Mouse (Mus musculus) bone marrow macrophage, adult 2 months (primary cell): Measurements from ENCODE around the gene Ston2. TPM values are rescaled to one million over a fixed set of nuclear protein-coding genes. Genes with fewer than 3 reads are reported as not detected.

Source experiments
- H3K27ac ChIP-seq: 2 replicates; pipeline ENCODE4 v1.5.1; 2012; ENCODE audit warnings: low read depth, low read length; ENCODE audit not compliant: insufficient read depth
- H3K4me1 ChIP-seq: 2 replicates; pipeline ENCODE4 v1.6.1; 2012; ENCODE audit warnings: low read length; ENCODE audit not compliant: control insufficient read depth, insufficient read depth
- H3K4me3 ChIP-seq: 2 replicates; pipeline ENCODE4 v1.5.1; 2012; ENCODE audit warnings: mild to moderate bottlenecking, low read length, moderate library complexity; ENCODE audit not compliant: insufficient read depth
- CTCF ChIP-seq: IDR thresholded peaks from 2 replicates; pipeline ENCODE4 v1.5.1; 2012; ENCODE audit warnings: low read depth, mild to moderate bottlenecking, low read length, moderate library complexity
- POLR2A ChIP-seq: IDR thresholded peaks from 2 replicates; pipeline ENCODE4 v1.6.1; 2012; ENCODE audit warnings: mild to moderate bottlenecking, low read depth, low read length, borderline replicate concordance
- polyA plus RNA-seq: library from polyadenylated mRNA; stranded (reverse); fragments of >200 nt; gene quantifications from 2 replicates; pipeline ENCODE4 v1.2.4, GENCODE M21; 2012; ENCODE audit not compliant: missing spikeins, insufficient read depth, insufficient read length

Ston2 gene
- polyA plus RNA-seq, 1 experiment = 4.5 TPM

DNA sequence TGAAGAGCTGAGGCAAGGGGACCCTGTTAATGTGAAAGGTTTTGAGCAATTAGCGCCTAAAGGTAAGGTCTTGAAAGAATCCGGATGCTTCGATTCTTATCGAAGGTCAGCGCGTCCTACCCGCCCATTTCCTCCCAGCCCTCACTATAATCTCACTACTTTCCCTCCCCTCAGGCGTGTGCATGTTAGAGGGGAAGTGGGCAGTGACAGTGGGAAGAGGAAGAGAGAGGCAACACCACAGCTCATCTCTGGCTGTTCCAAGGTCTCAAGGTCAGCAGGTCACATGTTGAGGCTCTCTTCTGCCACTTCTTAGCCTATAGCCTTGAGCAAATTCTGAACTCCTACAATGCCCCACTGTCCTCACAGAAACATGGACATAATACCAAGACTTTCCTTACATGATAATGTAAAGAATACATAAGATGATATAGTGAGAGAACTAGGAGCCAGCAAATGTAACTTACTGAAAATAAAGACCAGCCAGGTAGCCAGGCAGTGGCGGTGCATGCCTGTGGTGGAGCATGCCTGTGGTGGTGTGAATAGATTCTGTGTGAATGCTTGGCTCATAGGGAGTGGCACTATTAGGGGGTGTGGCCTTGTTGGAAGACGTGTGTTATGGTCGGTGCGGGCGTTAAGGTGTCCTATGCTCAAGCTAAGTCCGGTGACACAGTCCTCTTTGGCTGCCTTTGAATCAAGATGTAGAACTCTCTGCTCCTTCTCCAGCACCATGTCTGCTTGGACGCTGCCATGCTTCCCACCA is 51.8 kb downstream of the Ston2 start:
- Histone ChIP-seq H3K27ac (no peak overlapping the region), H3K4me3 (no peak overlapping the region), H3K4me1 (peaks cover 29% of the 10 kb centered on the region)
- TF ChIP-seq POLR2A (no peak), CTCF (no peak)

GRCm38 (mm10) chr12:91734246-91735027 is 53.8 kb downstream of the Ston2 start:
- no peak overlapping the region for H3K27ac ChIP-seq
- no peak overlapping the region for H3K4me3 ChIP-seq
- TF ChIP-seq POLR2A = no peak
- no peak for TF ChIP-seq CTCF
- peaks cover 29% of the 10 kb centered on the region for H3K4me1 ChIP-seq

GRCm38 (mm10) chr12:91732729-91733448 is 55.3 kb downstream of the Ston2 start:
- Histone ChIP-seq H3K4me1 (peaks cover 27% of the 10 kb centered on the region), H3K4me3 (no peak overlapping the region), H3K27ac (no peak overlapping the region)
- no peak for TF ChIP-seq POLR2A
- no peak for TF ChIP-seq CTCF

- no peak overlapping the region for H3K27ac ChIP-seq
- no peaks in the 10 kb centered on the region for H3K4me1 ChIP-seq
- no peak for TF ChIP-seq POLR2A
- no peak for TF ChIP-seq CTCF
- no peak overlapping the region for H3K4me3 ChIP-seq
These were observed 62.0 kb downstream of the Ston2 start for GRCm38 (mm10) chr12:91726202-91726601.

GRCm38 (mm10) chr12:91723912-91724311 is 64.3 kb downstream of the Ston2 start:
- no peak overlapping the region for H3K4me3 ChIP-seq
- TF ChIP-seq POLR2A (no peak), CTCF (no peak)

GRCm38 (mm10) chr12:91719134-91719533 is 69.1 kb downstream of the Ston2 start:
- H3K4me1 ChIP-seq = peaks cover 7% of the 10 kb centered on the region
- TF ChIP-seq POLR2A (no peak), CTCF (no peak)
- no peak overlapping the region for H3K4me3 ChIP-seq
- peak overlapping the region; percentile 31; the same call in 1 of the 2 replicates for H3K27ac ChIP-seq

More at GRCm38 (mm10) chr12:91723912-91724311, 64.3 kb downstream of the Ston2 start:
- Histone ChIP-seq H3K4me1 (peaks cover 2% of the 10 kb centered on the region), H3K27ac (no peak overlapping the region)

DNA sequence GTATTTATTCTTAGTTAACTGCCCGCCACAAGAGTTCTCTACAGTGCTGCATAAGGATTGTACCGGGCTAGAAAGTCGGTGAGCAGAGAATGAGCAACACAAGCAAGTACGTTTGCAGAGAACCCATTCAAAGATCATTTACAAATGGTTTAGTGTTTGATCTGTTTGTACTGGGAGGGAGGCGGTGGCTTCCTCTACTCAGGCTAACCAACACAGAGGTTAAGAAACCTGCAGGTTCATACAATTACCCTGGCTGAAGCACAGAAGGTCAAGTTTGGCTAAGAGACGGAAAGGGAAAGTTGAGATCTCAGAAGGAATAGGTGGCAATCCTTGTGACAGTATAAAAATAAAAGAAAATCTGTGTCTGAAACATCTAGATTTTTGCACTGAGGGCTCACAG is 72.5 kb downstream of the Ston2 start:
- no peak for TF ChIP-seq CTCF
- Histone ChIP-seq H3K27ac (no peak overlapping the region), H3K4me1 (peaks cover 16% of the 10 kb centered on the region), H3K4me3 (no peak overlapping the region)

DNA sequence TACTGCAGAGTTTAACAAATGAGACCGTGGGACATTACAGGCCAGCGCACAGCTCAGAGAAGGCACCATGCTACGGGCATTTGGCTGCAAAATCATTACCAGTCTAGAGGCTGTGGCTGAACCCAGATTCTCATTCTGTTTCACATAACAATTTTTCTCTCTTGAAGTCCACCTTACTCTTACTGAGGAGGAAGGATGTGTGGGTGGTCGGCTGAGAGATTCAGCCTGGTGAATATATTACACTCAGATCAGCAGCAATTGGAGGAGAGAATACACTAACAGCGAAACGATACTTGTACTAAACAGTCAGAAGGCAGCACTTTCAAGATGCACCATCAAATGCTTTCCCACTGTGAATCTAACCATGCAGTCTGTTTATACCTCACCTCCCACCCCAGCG is 74.8 kb downstream of the Ston2 start:
- no peak overlapping the region for H3K27ac ChIP-seq
- TF ChIP-seq POLR2A (no peak), CTCF (no peak)
- no peak overlapping the region for H3K4me3 ChIP-seq
- H3K4me1 ChIP-seq = peaks cover 8% of the 10 kb centered on the region

DNA sequence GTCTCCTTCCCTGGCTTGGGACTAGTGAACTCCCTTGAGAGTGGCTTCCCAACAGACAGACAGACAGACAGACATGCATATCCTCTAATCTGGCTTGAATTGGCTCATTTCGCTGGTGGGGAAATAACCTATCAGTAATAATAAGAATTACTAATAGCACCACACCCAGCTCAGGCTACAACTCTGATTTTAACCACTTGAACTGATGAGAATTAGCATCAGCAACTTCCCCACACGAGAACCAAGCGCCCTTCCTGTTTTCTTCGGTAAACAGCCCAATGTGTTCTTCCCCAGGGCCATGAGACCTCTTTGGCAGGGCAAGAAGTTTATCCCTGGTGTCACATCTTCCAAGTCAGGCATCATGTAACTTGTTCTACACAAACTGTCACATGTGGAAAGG is 76.5 kb downstream of the Ston2 start:
- TF ChIP-seq POLR2A (no peak), CTCF (no peak)
- Histone ChIP-seq H3K27ac (no peak overlapping the region), H3K4me1 (peaks cover 8% of the 10 kb centered on the region), H3K4me3 (no peak overlapping the region)
